Mouse (Mus musculus) hindbrain, embryonic 14.5 days (tissue): ENCODE data around the gene Etnk1. TPM values are rescaled to one million over a fixed set of nuclear protein-coding genes. Genes with fewer than 3 reads are reported as not detected.

Experiments used
- ATAC-seq: fragments of 200-750 bp; cut with Nextera tagmentation; 2 replicates; pipeline ENCODE4 v1.8.0; 2017; ENCODE audit warnings: moderate number of reproducible peaks, mild to moderate bottlenecking, moderate TSS enrichment, moderate library complexity; ENCODE audit not compliant: low FRiP score
- DNase-seq: peaks from one replicate; pipeline ENCODE4 v3.0.0-alpha.2; 2015; ENCODE audit warnings: low spot score
- H3K27ac ChIP-seq: fragments of 300-500 bp; sonication (generic); 2 replicates; pipeline ENCODE4 v1.5.1; 2014; ENCODE audit warnings: mild to moderate bottlenecking, moderate library complexity
- H3K27me3 ChIP-seq: fragments of 300-500 bp; sonication (generic); 2 replicates; pipeline ENCODE4 v1.6.1; 2014; ENCODE audit warnings: mild to moderate bottlenecking, low read length, mixed read lengths; ENCODE audit not compliant: control insufficient read depth, insufficient read depth
- H3K36me3 ChIP-seq: fragments of 300-500 bp; sonication (generic); replicated peaks from 2 replicates; pipeline ENCODE4 v1.6.1; 2014; ENCODE audit not compliant: control insufficient read depth, insufficient read depth
- H3K4me1 ChIP-seq: fragments of 300-500 bp; sonication (generic); replicated peaks from 2 replicates; pipeline ENCODE4 v1.6.1; 2014; ENCODE audit warnings: antibody characterized with exemption, low read length, mixed read lengths; ENCODE audit not compliant: control insufficient read depth, insufficient read depth
- H3K4me2 ChIP-seq: fragments of 300-500 bp; sonication (generic); replicated peaks from 2 replicates; pipeline ENCODE4 v1.6.1; 2014; ENCODE audit warnings: mild to moderate bottlenecking, moderate library complexity
- H3K4me3 ChIP-seq: fragments of 300-500 bp; sonication (generic); replicated peaks from 2 replicates; pipeline ENCODE4 v1.5.1; 2014; ENCODE audit warnings: mild to moderate bottlenecking, low read length
- H3K9ac ChIP-seq: fragments of 300-500 bp; sonication (generic); 2 replicates; pipeline ENCODE4 v1.6.1; 2014
- H3K9me3 ChIP-seq: fragments of 300-500 bp; sonication (generic); 2 replicates; pipeline ENCODE4 v1.6.1; 2016; ENCODE audit warnings: low read length; ENCODE audit not compliant: control insufficient read depth
- WGBS: fragments of 180-500 bp; shearing (Covaris S2); extraction: QIAGEN DNeasy Blood & Tissue Kit; methylation state at CpG from one replicate; pipeline ENCODE4 v1.1.7; 2014; 5-methylcytosine and 5-hydroxymethylcytosine counted together
- polyA plus RNA-seq: library from polyadenylated mRNA; unstranded; fragments of >200 nt; fragmentation: Nextera tagmentation; extraction: Ambion mirVana; gene quantifications from 2 replicates; pipeline ENCODE4 v1.2.1, GENCODE M21; 2014

Gene Etnk1
- polyA plus RNA-seq, 1 experiment from 2014 or later, result 62.1 TPM

DNA sequence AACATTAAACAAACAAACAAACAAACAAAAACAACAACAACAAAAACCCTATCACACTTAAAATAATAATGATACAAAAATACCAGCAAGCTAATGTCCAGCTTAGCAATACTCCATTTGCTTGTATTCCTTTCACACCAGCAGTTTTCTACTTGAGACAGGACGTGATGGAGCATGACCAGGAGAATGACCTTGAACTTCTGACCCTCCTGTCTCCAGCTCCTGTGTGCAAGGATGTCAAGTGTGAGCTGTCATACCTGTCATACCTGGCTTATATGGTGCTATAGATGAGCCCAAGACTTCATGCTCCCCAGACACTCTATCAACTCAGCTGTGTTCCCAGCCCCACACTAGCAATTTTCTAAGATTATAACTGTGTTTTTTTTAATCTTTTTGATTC lies 11.0 kb upstream of the Etnk1 start:
- H3K27me3 ChIP-seq, result no peaks in the 10 kb centered on the region

DNA sequence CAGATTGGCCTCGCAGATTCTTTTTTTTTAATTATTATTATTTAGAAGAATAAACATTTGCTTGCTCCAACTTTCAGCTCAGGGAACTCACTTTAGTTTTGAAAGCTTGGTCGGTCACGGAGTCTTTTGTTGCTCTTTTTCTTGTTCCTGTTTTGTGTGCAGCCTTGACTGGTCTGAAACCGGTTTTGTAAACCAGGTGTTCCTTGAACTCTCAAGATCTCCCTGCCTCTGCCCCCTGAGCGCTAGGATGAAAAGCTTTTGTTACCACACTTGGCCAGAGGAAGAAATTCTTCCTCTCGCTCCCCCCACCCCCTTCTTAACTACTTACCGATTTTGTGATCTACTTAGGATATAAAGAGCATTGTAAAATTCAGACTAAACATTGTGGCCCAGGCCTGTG lies 10.3 kb upstream of the Etnk1 start:
- ATAC-seq (no peak), DNase-seq (no peak)
- Histone ChIP-seq H3K27me3 (no peaks in the 10 kb centered on the region), H3K4me1 (no peaks in the 10 kb centered on the region), H3K36me3 (no peaks in the 10 kb centered on the region), H3K4me3 (no peak overlapping the region), H3K9me3 (no peaks in the 10 kb centered on the region), H3K4me2 (no peak overlapping the region), H3K27ac (no peak overlapping the region), H3K9ac (no peak overlapping the region)
- WGBS, result 86% methylated on average over 7 of the region's 7 CpGs

More for the DNA sequence above, 11.0 kb upstream of the Etnk1 start:
- DNase-seq (no peak), ATAC-seq (no peak)
- Histone ChIP-seq H3K27ac (no peak overlapping the region), H3K9me3 (no peaks in the 10 kb centered on the region), H3K4me2 (no peak overlapping the region), H3K4me1 (no peaks in the 10 kb centered on the region), H3K9ac (no peak overlapping the region), H3K4me3 (no peak overlapping the region), H3K36me3 (no peaks in the 10 kb centered on the region)
- WGBS, result 57% methylated on average over 1 of the region's 1 CpGs

DNA sequence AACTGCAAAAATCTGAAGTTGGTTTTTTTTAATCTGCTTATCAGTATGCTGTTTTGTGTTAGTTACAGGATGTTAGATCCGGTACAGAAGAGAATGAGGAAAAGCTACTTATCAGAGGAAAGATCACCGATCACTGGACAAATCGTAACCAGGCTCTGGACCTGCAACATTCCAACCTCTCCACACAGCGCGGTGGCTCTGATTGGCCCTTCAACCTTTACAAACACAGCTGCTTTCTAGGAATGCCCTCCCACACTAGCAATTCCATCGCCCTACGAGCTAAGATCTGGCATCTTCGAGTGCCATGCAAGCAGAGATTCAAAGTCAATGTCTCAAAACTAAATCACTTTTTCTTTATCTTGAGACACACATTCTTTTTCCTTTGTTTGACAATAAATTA lies 9.6 kb upstream of the Etnk1 start:
- 89% methylated on average over 8 of the region's 8 CpGs for WGBS
- no peaks in the 10 kb centered on the region for H3K4me1 ChIP-seq
- no peak overlapping the region for H3K27ac ChIP-seq
- no peaks in the 10 kb centered on the region for H3K9me3 ChIP-seq
- DNase-seq (no peak), ATAC-seq (no peak)
- H3K9ac ChIP-seq, result no peak overlapping the region
- H3K4me3 ChIP-seq, result no peak overlapping the region
- H3K4me2 ChIP-seq, result no peak overlapping the region
- H3K27me3 ChIP-seq, result no peaks in the 10 kb centered on the region
- no peaks in the 10 kb centered on the region for H3K36me3 ChIP-seq

- WGBS, result 92% methylated on average over 6 of the region's 6 CpGs
- Histone ChIP-seq H3K9ac (no peak overlapping the region), H3K4me3 (no peak overlapping the region), H3K27ac (no peak overlapping the region), H3K4me1 (no peaks in the 10 kb centered on the region), H3K27me3 (no peaks in the 10 kb centered on the region), H3K9me3 (no peaks in the 10 kb centered on the region), H3K4me2 (no peak overlapping the region), H3K36me3 (no peaks in the 10 kb centered on the region)
- ATAC-seq (no peak), DNase-seq (no peak)
These were observed 6.3 kb upstream of the Etnk1 start for GRCm38 (mm10) chr6:143160572-143161231.

- Histone ChIP-seq H3K9me3 (no peaks in the 10 kb centered on the region), H3K4me3 (no peak overlapping the region), H3K27ac (no peak overlapping the region), H3K4me1 (no peaks in the 10 kb centered on the region), H3K27me3 (no peaks in the 10 kb centered on the region), H3K4me2 (peak overlapping the region; percentile 23; the same call in 1 of the 2 replicates), H3K9ac (no peak overlapping the region), H3K36me3 (no peaks in the 10 kb centered on the region)
- no peak for ATAC-seq
- WGBS, result 42% methylated on average over 11 of the region's 12 CpGs
- no peak for DNase-seq
These were observed 4.7 kb upstream of the Etnk1 start for GRCm38 (mm10) chr6:143162161-143162877.

- no peak overlapping the region for H3K4me3 ChIP-seq
- WGBS, result 91% methylated on average over 15 of the region's 15 CpGs
- DNase-seq, result no peak
These were observed 2.8 kb upstream of the Etnk1 start for GRCm38 (mm10) chr6:143163956-143164905.

GRCm38 (mm10) chr6:143164906-143165255 lies 2.1 kb upstream of the Etnk1 start:
- no peak for ATAC-seq
- 88% methylated on average over 8 of the region's 8 CpGs for WGBS

More at GRCm38 (mm10) chr6:143163956-143164905, 2.8 kb upstream of the Etnk1 start:
- H3K27me3 ChIP-seq, result no peaks in the 10 kb centered on the region
- no peak overlapping the region for H3K4me2 ChIP-seq
- H3K36me3 ChIP-seq, result no peaks in the 10 kb centered on the region
- H3K9ac ChIP-seq, result no peak overlapping the region
- ATAC-seq, result no peak
- H3K27ac ChIP-seq, result no peak overlapping the region
- H3K4me1 ChIP-seq, result peaks cover 13% of the 10 kb centered on the region
- no peaks in the 10 kb centered on the region for H3K9me3 ChIP-seq

DNA sequence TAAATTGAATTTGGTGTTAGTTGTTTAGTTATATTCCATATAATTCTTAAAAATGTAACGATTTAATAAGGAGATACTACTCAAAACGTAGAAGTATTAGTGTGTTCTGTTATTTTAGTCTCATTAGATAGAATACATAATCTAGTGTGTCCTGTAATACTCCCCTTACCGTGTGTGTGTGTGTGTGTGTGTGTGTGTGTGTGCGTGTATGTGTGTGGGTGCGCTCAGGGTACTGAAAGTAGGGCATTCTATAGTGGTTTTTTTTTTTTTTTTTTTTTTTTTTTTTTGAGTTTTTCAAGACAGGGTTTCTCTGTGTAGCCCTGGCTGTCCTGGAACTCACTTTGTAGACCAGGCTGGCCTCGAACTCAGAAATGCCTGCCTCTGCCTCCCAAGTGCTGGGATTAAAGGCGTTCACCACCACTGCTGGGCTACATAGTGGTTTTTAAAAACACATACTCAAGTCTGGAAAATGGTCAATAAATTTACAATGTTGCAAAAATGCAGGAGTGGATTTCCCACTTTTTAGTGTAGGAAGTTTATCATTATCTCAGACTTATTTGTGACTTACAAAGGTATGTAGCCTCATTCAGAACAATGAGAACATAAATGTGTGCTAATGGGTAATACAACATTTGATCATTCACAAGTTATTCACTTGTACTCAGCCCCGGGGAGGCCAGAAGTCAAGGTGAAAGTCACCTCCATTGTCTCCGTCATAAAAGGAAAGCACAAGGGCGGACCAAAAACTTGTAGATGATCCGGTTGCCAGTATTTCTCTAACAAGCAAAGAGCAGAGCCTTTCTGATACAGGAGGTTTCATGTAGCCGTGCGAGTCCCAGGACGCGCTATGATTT lies 1.4 kb upstream of the Etnk1 start:
- Histone ChIP-seq H3K9ac (peak overlapping the region; percentile 92), H3K4me1 (peaks cover 22% of the 10 kb centered on the region), H3K9me3 (no peaks in the 10 kb centered on the region), H3K27me3 (no peaks in the 10 kb centered on the region), H3K27ac (no peak overlapping the region), H3K36me3 (0 out of 2 replicates have a peak, but pooled peaks cover under 1% of the 10 kb centered on the region), H3K4me2 (peak overlapping the region; percentile 83), H3K4me3 (peak overlapping the region; percentile 88)
- DNase-seq (no peak), ATAC-seq (no peak)
- WGBS, result 52% methylated on average over 15 of the region's 15 CpGs

More at GRCm38 (mm10) chr6:143164906-143165255, 2.1 kb upstream of the Etnk1 start:
- H3K36me3 ChIP-seq, result no peaks in the 10 kb centered on the region
- H3K9me3 ChIP-seq, result no peaks in the 10 kb centered on the region
- H3K4me3 ChIP-seq, result no peak overlapping the region
- no peak overlapping the region for H3K27ac ChIP-seq
- no peak for DNase-seq
- H3K27me3 ChIP-seq, result no peaks in the 10 kb centered on the region
- peaks cover 19% of the 10 kb centered on the region for H3K4me1 ChIP-seq
- no peak overlapping the region for H3K9ac ChIP-seq
- H3K4me2 ChIP-seq, result no peak overlapping the region
